Mouse (Mus musculus) midbrain, embryonic 15.5 days (tissue): ENCODE measurements around the gene Myof. TPM values are rescaled to one million over a fixed set of nuclear protein-coding genes. Genes with fewer than 3 reads are reported as not detected.

Experiments
- ATAC-seq: fragments of 200-750 bp; cut with Nextera tagmentation; replicated peaks from 2 replicates; pipeline ENCODE4 v1.8.0; 2017; ENCODE audit warnings: moderate TSS enrichment
- H3K27ac ChIP-seq: fragments of 300-500 bp; sonication (generic); 2 replicates; pipeline ENCODE4 v1.5.1; 2015; ENCODE audit warnings: mild to moderate bottlenecking, inconsistent platforms
- H3K27me3 ChIP-seq: fragments of 300-500 bp; sonication (generic); replicated peaks from 2 replicates; pipeline ENCODE4 v1.6.1; 2015; ENCODE audit warnings: inconsistent platforms
- H3K36me3 ChIP-seq: fragments of 300-500 bp; sonication (generic); replicated peaks from 2 replicates; pipeline ENCODE4 v1.6.1; 2015; ENCODE audit warnings: inconsistent platforms
- H3K4me1 ChIP-seq: fragments of 300-500 bp; sonication (generic); 2 replicates; pipeline ENCODE4 v1.6.1; 2015; ENCODE audit warnings: inconsistent platforms
- H3K4me2 ChIP-seq: fragments of 300-500 bp; sonication (generic); 2 replicates; pipeline ENCODE4 v1.6.1; 2015; ENCODE audit warnings: inconsistent platforms, mild to moderate bottlenecking, moderate library complexity
- H3K4me3 ChIP-seq: fragments of 300-500 bp; sonication (generic); 2 replicates; pipeline ENCODE4 v1.5.1; 2015; ENCODE audit warnings: mild to moderate bottlenecking, inconsistent platforms
- H3K9ac ChIP-seq: fragments of 300-500 bp; sonication (generic); 2 replicates; pipeline ENCODE4 v1.6.1; 2015; ENCODE audit warnings: mild to moderate bottlenecking, inconsistent platforms
- H3K9me3 ChIP-seq: fragments of 300-500 bp; sonication (generic); 2 replicates; pipeline ENCODE4 v1.6.1; 2016; ENCODE audit warnings: inconsistent platforms
- WGBS: fragments of 180-500 bp; shearing (Covaris S2); methylation state at CpG from one replicate; pipeline ENCODE4 v1.1.7; 2015; ENCODE audit warnings: mixed read lengths; 5-methylcytosine and 5-hydroxymethylcytosine counted together
- polyA plus RNA-seq: library from polyadenylated mRNA; unstranded; fragments of >200 nt; fragmentation: Nextera tagmentation; extraction: Ambion mirVana; gene quantifications from 2 replicates; pipeline ENCODE4 v1.2.1, GENCODE M21; 2015

Gene Myof
- polyA plus RNA-seq, 1 experiment from 2014 or later = 2.5 TPM

- Histone ChIP-seq H3K9ac (no peak overlapping the region), H3K4me2 (no peak overlapping the region), H3K9me3 (no peaks in the 10 kb centered on the region), H3K27me3 (no peaks in the 10 kb centered on the region), H3K36me3 (no peaks in the 10 kb centered on the region), H3K27ac (no peak overlapping the region), H3K4me3 (no peak overlapping the region), H3K4me1 (no peaks in the 10 kb centered on the region)
- ATAC-seq = no peak
- 78% methylated on average over 4 of the region's 4 CpGs for WGBS
These were observed 20.7 kb downstream of the Myof start for GRCm38 (mm10) chr19:38022710-38023109.

GRCm38 (mm10) chr19:38015873-38016254 is 27.5 kb downstream of the Myof start:
- Histone ChIP-seq H3K9me3 (no peaks in the 10 kb centered on the region), H3K4me2 (no peak overlapping the region), H3K36me3 (no peaks in the 10 kb centered on the region), H3K27me3 (no peaks in the 10 kb centered on the region), H3K9ac (no peak overlapping the region), H3K4me3 (no peak overlapping the region), H3K27ac (no peak overlapping the region), H3K4me1 (peaks cover 5% of the 10 kb centered on the region; the same call in 1 of the 2 replicates)
- WGBS = 74% methylated on average over 1 of the region's 1 CpGs
- peak; percentile 14; the same call in 1 of the 2 replicates for ATAC-seq

GRCm38 (mm10) chr19:38015180-38015872 is 28.1 kb downstream of the Myof start:
- ATAC-seq = peak; percentile 90
- H3K9me3 ChIP-seq = no peaks in the 10 kb centered on the region
- 6% methylated on average over 1 of the region's 1 CpGs for WGBS
- H3K4me2 ChIP-seq = no peak overlapping the region
- no peak overlapping the region for H3K4me3 ChIP-seq
- H3K4me1 ChIP-seq = peaks cover 5% of the 10 kb centered on the region; the same call in 1 of the 2 replicates
- no peaks in the 10 kb centered on the region for H3K36me3 ChIP-seq
- no peak overlapping the region for H3K9ac ChIP-seq
- H3K27me3 ChIP-seq = no peaks in the 10 kb centered on the region
- no peak overlapping the region for H3K27ac ChIP-seq

GRCm38 (mm10) chr19:38014443-38014842 is 28.9 kb downstream of the Myof start:
- 87% methylated on average over 5 of the region's 5 CpGs for WGBS
- Histone ChIP-seq H3K27me3 (no peaks in the 10 kb centered on the region), H3K9ac (no peak overlapping the region), H3K36me3 (no peaks in the 10 kb centered on the region), H3K4me3 (no peak overlapping the region), H3K4me1 (peaks cover 5% of the 10 kb centered on the region; the same call in 1 of the 2 replicates), H3K9me3 (no peaks in the 10 kb centered on the region), H3K27ac (no peak overlapping the region), H3K4me2 (no peak overlapping the region)
- ATAC-seq = no peak

- Histone ChIP-seq H3K9me3 (no peaks in the 10 kb centered on the region), H3K36me3 (no peaks in the 10 kb centered on the region), H3K4me2 (no peak overlapping the region), H3K27me3 (no peaks in the 10 kb centered on the region), H3K9ac (no peak overlapping the region), H3K27ac (no peak overlapping the region), H3K4me1 (peaks cover 5% of the 10 kb centered on the region; the same call in 1 of the 2 replicates), H3K4me3 (no peak overlapping the region)
- 75% methylated on average over 1 of the region's 1 CpGs for WGBS
- no peak for ATAC-seq
These were observed 32.0 kb downstream of the Myof start for GRCm38 (mm10) chr19:38011379-38011778.

- Histone ChIP-seq H3K27me3 (no peaks in the 10 kb centered on the region), H3K4me2 (no peak overlapping the region), H3K9me3 (no peaks in the 10 kb centered on the region), H3K36me3 (no peaks in the 10 kb centered on the region), H3K4me3 (no peak overlapping the region), H3K4me1 (no peaks in the 10 kb centered on the region; the same call in 1 of the 2 replicates), H3K9ac (no peak overlapping the region), H3K27ac (no peak overlapping the region)
- 87% methylated on average over 8 of the region's 8 CpGs for WGBS
- ATAC-seq = no peak
These were observed 38.5 kb downstream of the Myof start for GRCm38 (mm10) chr19:38004809-38005380.

- H3K27me3 ChIP-seq = no peaks in the 10 kb centered on the region
- no peak overlapping the region for H3K4me3 ChIP-seq
- ATAC-seq = no peak
- H3K4me2 ChIP-seq = no peak overlapping the region
- no peak overlapping the region for H3K9ac ChIP-seq
- H3K9me3 ChIP-seq = no peaks in the 10 kb centered on the region
- no peak overlapping the region for H3K27ac ChIP-seq
- 74% methylated on average over 24 of the region's 24 CpGs for WGBS
- H3K4me1 ChIP-seq = no peaks in the 10 kb centered on the region; the same call in 1 of the 2 replicates
- no peaks in the 10 kb centered on the region for H3K36me3 ChIP-seq
These were observed 39.5 kb downstream of the Myof start for GRCm38 (mm10) chr19:38003671-38004521.

- Histone ChIP-seq H3K4me1 (no peaks in the 10 kb centered on the region; the same call in 1 of the 2 replicates), H3K27ac (no peak overlapping the region), H3K9me3 (no peaks in the 10 kb centered on the region), H3K9ac (no peak overlapping the region), H3K27me3 (no peaks in the 10 kb centered on the region), H3K4me2 (no peak overlapping the region), H3K4me3 (no peak overlapping the region), H3K36me3 (no peaks in the 10 kb centered on the region)
- 81% methylated on average over 4 of the region's 4 CpGs for WGBS
- ATAC-seq = no peak
These were observed 40.6 kb downstream of the Myof start for GRCm38 (mm10) chr19:38002816-38003215.

GRCm38 (mm10) chr19:38000990-38001389 is 42.4 kb downstream of the Myof start:
- Histone ChIP-seq H3K4me1 (no peaks in the 10 kb centered on the region; the same call in 1 of the 2 replicates), H3K9me3 (no peaks in the 10 kb centered on the region), H3K4me2 (no peak overlapping the region), H3K27me3 (no peaks in the 10 kb centered on the region), H3K9ac (no peak overlapping the region), H3K27ac (no peak overlapping the region), H3K36me3 (no peaks in the 10 kb centered on the region), H3K4me3 (no peak overlapping the region)
- no peak for ATAC-seq
- WGBS = 92% methylated on average over 4 of the region's 4 CpGs

GRCm38 (mm10) chr19:37999941-38000340 is 43.4 kb downstream of the Myof start:
- no peak for ATAC-seq
- no peak overlapping the region for H3K4me2 ChIP-seq
- no peaks in the 10 kb centered on the region; the same call in 1 of the 2 replicates for H3K4me1 ChIP-seq
- H3K27ac ChIP-seq = no peak overlapping the region
- no peaks in the 10 kb centered on the region for H3K9me3 ChIP-seq
- H3K9ac ChIP-seq = no peak overlapping the region
- H3K4me3 ChIP-seq = no peak overlapping the region
- WGBS = 86% methylated on average over 2 of the region's 2 CpGs
- H3K36me3 ChIP-seq = no peaks in the 10 kb centered on the region
- H3K27me3 ChIP-seq = no peaks in the 10 kb centered on the region

GRCm38 (mm10) chr19:37994301-37994700 is 49.1 kb downstream of the Myof start:
- ATAC-seq = no peak
- H3K36me3 ChIP-seq = no peaks in the 10 kb centered on the region
- no peaks in the 10 kb centered on the region for H3K9me3 ChIP-seq
- H3K27me3 ChIP-seq = no peaks in the 10 kb centered on the region
- H3K27ac ChIP-seq = no peak overlapping the region
- H3K4me1 ChIP-seq = peaks cover 14% of the 10 kb centered on the region
- WGBS = 86% methylated on average over 3 of the region's 3 CpGs
- no peak overlapping the region for H3K9ac ChIP-seq
- no peak overlapping the region for H3K4me2 ChIP-seq
- H3K4me3 ChIP-seq = no peak overlapping the region

GRCm38 (mm10) chr19:37992184-37992554 is 51.2 kb downstream of the Myof start:
- ATAC-seq = peak; percentile 70
- Histone ChIP-seq H3K27ac (peak overlapping the region; percentile 86), H3K9me3 (no peaks in the 10 kb centered on the region), H3K36me3 (no peaks in the 10 kb centered on the region), H3K9ac (no peak overlapping the region), H3K27me3 (no peaks in the 10 kb centered on the region), H3K4me3 (no peak overlapping the region), H3K4me1 (peaks cover 14% of the 10 kb centered on the region), H3K4me2 (peak overlapping the region; percentile 33)
- WGBS = 46% methylated on average over 2 of the region's 2 CpGs
